Mouse (Mus musculus) CH12.LX (cell line): ENCODE results near the gene Uox.

Source experiments
- CHD1 ChIP-seq: IDR thresholded peaks from 2 replicates; pipeline ENCODE4 v1.6.1; 2012; ENCODE audit warnings: low read depth, low read length, improper control_type of control experiment, inconsistent platforms
- CTCF ChIP-seq, 2 experiments: IDR thresholded peaks in 1 of 2; conservative IDR thresholded peaks in 1 of 2; 2 replicates each; pipeline ENCODE4 v1.5.1; 2011 to 2012; ENCODE audit warnings: low read depth in 2 of 2, low read length in 2 of 2, improper control_type of control experiment in 1 of 2, inconsistent platforms in 1 of 2, mild to moderate bottlenecking in 1 of 2, moderate library complexity in 1 of 2
- ELF1 ChIP-seq: IDR thresholded peaks from 2 replicates; pipeline ENCODE4 v1.6.1; 2014; ENCODE audit warnings: low read depth, mild to moderate bottlenecking, inconsistent platforms, low read length, improper control_type of control experiment
- MXI1 ChIP-seq: IDR thresholded peaks from 2 replicates; pipeline ENCODE4 v1.6.1; 2011; ENCODE audit warnings: mild to moderate bottlenecking, low read depth, low read length, improper control_type of control experiment
- PAX5 ChIP-seq: IDR thresholded peaks from 2 replicates; pipeline ENCODE4 v1.6.1; 2012; ENCODE audit warnings: low read length, inconsistent platforms, mixed read lengths
- TBP ChIP-seq: conservative IDR thresholded peaks from 2 replicates; pipeline ENCODE4 v1.6.1; 2011; ENCODE audit warnings: low read depth, low read length, improper control_type of control experiment

DNA sequence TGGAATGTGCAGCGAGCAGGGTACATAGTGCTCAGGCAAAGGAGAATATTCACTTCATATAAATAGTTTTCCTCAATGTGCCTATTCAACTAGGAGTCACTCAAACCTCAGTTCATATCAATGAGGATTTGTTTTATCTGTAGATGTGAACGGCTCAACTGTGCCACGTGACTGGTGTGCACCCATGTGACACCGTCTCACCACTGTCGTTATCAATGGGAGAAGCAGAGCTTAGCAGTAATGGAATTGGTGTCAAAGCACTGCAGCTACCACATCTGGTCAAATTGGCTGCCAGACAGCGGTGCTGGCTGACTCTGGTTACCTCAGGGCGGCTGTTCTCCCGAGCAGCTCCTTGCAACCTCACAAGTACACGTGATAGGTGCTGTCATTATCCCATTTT is 34.4 kb downstream of the Uox start:
- TF ChIP-seq MXI1: no peak
- no peak for TF ChIP-seq TBP
- no peak for TF ChIP-seq CTCF (conservative IDR thresholded peaks at IDR 0.05 in 1 of 2, IDR thresholded peaks at IDR 0.05 in 1 of 2; ENCODE audit: low read depth in 2 of 2, low read length in 2 of 2)
- no peak for TF ChIP-seq CHD1
- no peak for TF ChIP-seq PAX5
- no peak for TF ChIP-seq ELF1
